Mouse (Mus musculus) Patski (cell line): Measurements from ENCODE around the gene Bptf. TPM values are rescaled to one million over a fixed set of nuclear protein-coding genes. Genes with fewer than 3 reads are reported as not detected.
"Not testable (repeated sequence)": the region's sequence is repeated elsewhere in the genome, so short reads cannot be mapped to it uniquely, and the experiment has no call there.

Source experiments
- ATAC-seq: fragments of 100-300 bp; one replicate; pipeline ENCODE4 v1.8.0; 2021
- CTCF ChIA-PET: fragments of 350-600 bp; sonication (Branson Sonifier 250); formaldehyde crosslinking; loops from one replicate; lab custom pipeline; 2022; ENCODE audit warnings: inconsistent platforms; lab: Charles Lee
- POLR2A ChIA-PET: fragments of 350-600 bp; sonication (Branson Sonifier 250); formaldehyde crosslinking; loops from one replicate; lab custom pipeline; 2022; ENCODE audit warnings: antibody characterized with exemption, inconsistent platforms; lab: Charles Lee
- DNase-seq: peaks from one replicate; pipeline ENCODE4 v3.0.0-alpha.2; 2011; ENCODE audit warnings: low read depth, low spot score
- H3K27me3 ChIP-seq: fragments of 371-371 bp; one replicate; pipeline ENCODE4 v1.5.1; 2021
- CTCF ChIP-seq: fragments of 100-300 bp; IDR thresholded peaks from one replicate; pipeline ENCODE4 v1.5.1; 2021
- in situ Hi-C: fragments of 300-500 bp; cut with MboI; formaldehyde crosslinking; loops from 3 replicates; pipeline ENCODE4 v1.11.1; 2018; ENCODE audit warnings: low pct_unique_long_range_greater_than_20kb, mixed read lengths
- polyA plus RNA-seq: library from polyadenylated mRNA; unstranded; gene quantifications from one replicate; pipeline ENCODE4 v1.2.3, GENCODE M21; 2021

The Bptf gene
- polyA plus RNA-seq, 1 experiment from 2014 or later, result 47.4 TPM

DNA sequence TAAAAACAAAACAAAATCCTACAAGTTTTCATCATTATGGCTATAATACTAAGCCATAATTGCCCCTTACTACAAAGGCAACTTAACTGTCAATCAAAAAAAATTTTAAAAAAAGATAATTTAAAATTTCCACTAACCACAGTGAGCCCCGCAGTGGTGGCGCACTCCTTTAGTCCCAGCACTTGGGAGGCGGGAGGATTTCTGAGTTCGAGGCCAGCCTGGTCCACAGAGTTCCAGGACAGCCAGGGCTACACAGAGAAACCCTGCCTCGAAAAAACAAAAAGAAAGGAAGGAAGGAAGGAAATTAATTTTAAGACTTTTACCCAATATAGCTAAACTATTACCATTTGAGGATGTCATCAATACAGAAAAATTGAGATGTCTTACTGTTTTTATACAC is 134.0 kb downstream of the Bptf start:
- DNase-seq, result no peak
- ChIA-PET POLR2A (interaction anchor here (0.6 to 2.3 kb wide), 2 partner anchors 14 to 17 kb away, joined by 7 to 8 read pairs; no protein-coding TSS in a partner anchor), CTCF (interaction anchor here (1.0 to 2.1 kb wide), 3 partner anchors 11 to 153 kb away, joined by 3 to 5 read pairs (median 3); no protein-coding TSS in a partner anchor)
- TF ChIP-seq CTCF, result no peak
- no peak for ATAC-seq
- no peaks in the 10 kb centered on the region for H3K27me3 ChIP-seq
- in situ Hi-C loops, result no loop called here

GRCm38 (mm10) chr11:106996492-106996891 is 135.4 kb downstream of the Bptf start:
- CTCF ChIA-PET, result interaction anchor here (2.1 kb wide), 1 partner anchor 9 kb away, joined by 5 read pairs; no protein-coding TSS in a partner anchor
- in situ Hi-C loops, DNase-seq, ATAC-seq, H3K27me3 ChIP-seq: not testable (repeated sequence)
- POLR2A ChIA-PET, result interaction anchor here (0.7 kb wide), 1 partner anchor 19 kb away, joined by 3 read pairs; no protein-coding TSS in a partner anchor

DNA sequence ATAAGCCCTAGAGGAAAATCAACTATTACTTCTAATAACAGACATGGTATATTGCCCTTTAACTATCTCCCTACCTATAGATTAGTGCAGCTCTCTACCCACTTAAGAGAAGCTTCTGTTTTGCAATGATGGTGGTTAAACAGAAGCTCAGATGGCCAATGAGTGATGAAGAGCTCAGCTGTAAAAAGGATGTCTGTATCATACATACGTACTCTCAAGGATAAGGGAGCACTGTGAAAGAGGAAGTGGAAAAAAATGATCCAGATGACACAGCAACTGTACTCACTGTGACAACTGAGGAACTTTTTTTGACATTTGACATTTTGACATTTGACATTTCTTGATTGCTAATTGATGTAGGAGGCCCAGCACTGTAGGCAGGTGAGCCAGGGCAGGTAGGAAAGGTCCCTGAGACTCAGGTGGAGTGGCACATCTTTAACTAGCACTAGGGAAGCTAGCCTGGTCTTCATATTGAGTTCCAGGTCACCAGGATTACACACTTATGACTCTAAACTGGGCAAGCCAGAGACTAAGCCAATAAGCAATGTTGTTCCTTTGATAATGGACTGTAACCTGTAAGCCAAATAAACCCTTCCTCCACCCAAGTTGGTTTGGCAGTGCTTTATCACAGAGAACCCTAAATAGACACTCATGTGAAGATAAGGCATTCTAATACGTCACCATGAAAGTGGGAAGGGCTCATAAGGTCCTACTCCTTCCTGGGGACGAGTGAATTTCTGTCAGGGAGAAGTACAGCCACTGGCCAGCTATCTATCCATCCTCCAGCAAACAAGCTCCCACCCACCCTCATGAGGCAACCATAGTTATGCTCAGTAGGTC is 137.5 kb downstream of the Bptf start:
- in situ Hi-C loops, result no loop called here
- no peaks in the 10 kb centered on the region for H3K27me3 ChIP-seq
- TF ChIP-seq CTCF, result no peak
- DNase-seq (no peak), ATAC-seq (no peak)
- ChIA-PET POLR2A (interaction anchor here (0.8 kb wide), 1 partner anchor 20 kb away, joined by 3 read pairs; no protein-coding TSS in a partner anchor), CTCF (interaction anchor here (1.5 to 1.6 kb wide), 2 partner anchors 12 to 18 kb away, joined by 3 to 5 read pairs; no protein-coding TSS in a partner anchor)

DNA sequence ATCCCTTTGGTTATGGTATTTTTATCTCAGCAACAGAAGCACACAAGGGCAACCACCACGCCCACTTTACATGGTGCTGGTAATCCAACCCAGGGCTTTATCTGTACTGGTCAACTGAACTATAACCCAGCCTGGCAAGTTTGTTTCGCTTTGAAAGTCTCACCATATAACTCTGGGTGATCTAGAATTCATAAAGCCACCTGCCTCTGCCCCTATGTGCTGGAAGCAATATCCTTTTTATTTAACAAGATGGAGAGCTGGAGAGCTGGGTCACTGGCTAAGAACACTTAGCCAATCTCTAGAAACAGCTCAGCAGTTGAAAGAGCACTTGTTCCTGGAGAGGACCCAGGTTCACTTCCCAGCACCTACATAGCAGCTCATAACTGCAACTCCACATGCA is 144.5 kb downstream of the Bptf start:
- no peak for ATAC-seq
- no peak for DNase-seq
- in situ Hi-C loops, result no loop called here
- POLR2A ChIA-PET, result interaction anchor here (0.6 kb wide), 1 partner anchor 860 kb away, joined by 3 read pairs; no protein-coding TSS in a partner anchor
- H3K27me3 ChIP-seq, result no peaks in the 10 kb centered on the region
- CTCF ChIA-PET, result interaction anchor here (1.8 kb wide), 1 partner anchor 10 kb away, joined by 5 read pairs; no protein-coding TSS in a partner anchor
- no peak for TF ChIP-seq CTCF

- ATAC-seq, in situ Hi-C loops, DNase-seq, H3K27me3 ChIP-seq: not testable (repeated sequence)
- CTCF ChIA-PET, result interaction anchor here (1.8 kb wide), 1 partner anchor 11 kb away, joined by 5 read pairs; no protein-coding TSS in a partner anchor
- POLR2A ChIA-PET, result interaction anchor here (0.6 kb wide), 1 partner anchor 87 kb away, joined by 4 read pairs; no protein-coding TSS in a partner anchor
Observed at GRCm38 (mm10) chr11:106985979-106986604, 145.8 kb downstream of the Bptf start.

Other genes with a start within 250 kb of the Bptf start
- gene Smurf2, start 211.4 kb downstream of the Bptf start, polyA plus RNA-seq, result 38.0 TPM
- gene Kpna2, start 132.6 kb downstream of the Bptf start, polyA plus RNA-seq, result 33.7 TPM
- 2.5 TPM for gene 1810010H24Rik, start 106.4 kb downstream of the Bptf start, polyA plus RNA-seq
- gene Nol11, start 57.3 kb upstream of the Bptf start, polyA plus RNA-seq, result 34.3 TPM